Mouse (Mus musculus): ENCODE data around the gene Xpnpep1.

Xpnpep1 gene

GRCm38 (mm10) chr19:52992880-52993440, 47.1 kb downstream of the Xpnpep1 start:
- DNase-seq (ENCODE audit: low read depth, low spot score) = no peak

GRCm38 (mm10) chr19:52991924-52992323, 48.1 kb downstream of the Xpnpep1 start:
- DNase-seq (ENCODE audit: low read depth, low spot score) = no peak

- DNase-seq (ENCODE audit: low read depth, low spot score) = no peak
These were observed 60.8 kb downstream of the Xpnpep1 start for GRCm38 (mm10) chr19:52979020-52979711.

- DNase-seq (ENCODE audit: low read depth, low spot score) = no peak
These were observed 64.3 kb downstream of the Xpnpep1 start for GRCm38 (mm10) chr19:52975564-52976185.

- DNase-seq (ENCODE audit: low read depth, low spot score) = no peak
These were observed 73.7 kb downstream of the Xpnpep1 start for GRCm38 (mm10) chr19:52966339-52966738.

- DNase-seq (ENCODE audit: low read depth, low spot score) = no peak
These were observed 77.3 kb downstream of the Xpnpep1 start for GRCm38 (mm10) chr19:52962745-52963144.

GRCm38 (mm10) chr19:52922678-52923495, 117.1 kb downstream of the Xpnpep1 start:
- DNase-seq (ENCODE audit: low read depth, low spot score) = peak; percentile 40

GRCm38 (mm10) chr19:52904182-52904581, 135.8 kb downstream of the Xpnpep1 start:
- no peak for DNase-seq (ENCODE audit: low read depth, low spot score)

GRCm38 (mm10) chr19:52891807-52892442, 148.1 kb downstream of the Xpnpep1 start:
- DNase-seq (ENCODE audit: low read depth, low spot score) = no peak

All from brain, embryonic 18.5 days (tissue).